Mouse (Mus musculus) erythroblast, embryonic 14.5 days (primary cell): ENCODE results near the gene Tmem235. TPM values are rescaled to one million over a fixed set of nuclear protein-coding genes. Genes with fewer than 3 reads are reported as not detected.

Source experiments
- H3K27me3 ChIP-seq: 2 replicates; pipeline ENCODE4 v1.6.1; 2012; ENCODE audit warnings: inconsistent platforms; ENCODE audit not compliant: control insufficient read depth
- H3K36me3 ChIP-seq: 2 replicates; pipeline ENCODE4 v1.6.1; 2012; ENCODE audit warnings: mild to moderate bottlenecking, inconsistent platforms; ENCODE audit not compliant: control insufficient read depth
- H3K4me1 ChIP-seq: 2 replicates; pipeline ENCODE4 v1.6.1; 2012; ENCODE audit warnings: inconsistent platforms; ENCODE audit not compliant: control insufficient read depth
- H3K4me3 ChIP-seq: replicated peaks from 2 replicates; pipeline ENCODE3; 2012; ENCODE audit warnings: moderate library complexity, mild to moderate bottlenecking, inconsistent platforms
- H3K9me3 ChIP-seq: 2 replicates; pipeline ENCODE4 v1.6.1; 2012; ENCODE audit warnings: low read length, inconsistent platforms, mixed read lengths; ENCODE audit not compliant: control insufficient read depth
- GATA1 ChIP-seq: IDR thresholded peaks from 2 replicates; pipeline ENCODE4 v1.6.1; 2012; ENCODE audit warnings: low read length, inconsistent platforms, mixed read lengths
- TAL1 ChIP-seq: IDR thresholded peaks from 3 replicates; pipeline ENCODE4 v1.6.1; 2012; ENCODE audit warnings: low read length, inconsistent platforms, mixed read lengths
- polyA plus RNA-seq: library from polyadenylated mRNA; stranded (reverse); fragments of >175 nt; gene quantifications from 2 replicates; pipeline ENCODE4 v1.2.3, GENCODE M21; 2012

Tmem235 gene
- polyA plus RNA-seq, 1 experiment: not detected

DNA sequence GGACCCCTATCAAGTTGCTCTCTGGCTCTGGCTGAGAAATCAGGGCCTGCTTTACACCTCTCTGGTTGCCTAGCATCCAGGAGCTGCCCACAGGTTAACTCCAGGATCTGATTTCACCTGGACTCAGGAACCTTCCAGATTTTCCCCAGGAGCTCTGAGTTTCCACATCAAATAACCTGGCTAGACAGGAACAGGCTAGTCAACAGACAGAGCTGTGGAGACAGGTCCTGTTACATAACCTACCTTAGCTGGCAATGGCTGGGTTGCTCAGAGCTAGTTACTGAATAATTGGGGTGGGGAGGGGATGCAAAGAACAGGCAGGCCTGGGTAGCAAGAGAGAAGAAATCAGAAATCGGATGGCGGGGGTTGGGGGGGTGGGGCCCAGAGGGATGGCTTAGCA, 15.6 kb upstream of the Tmem235 start:
- H3K4me1 ChIP-seq: peaks cover 58% of the 10 kb centered on the region
- H3K27me3 ChIP-seq: no peaks in the 10 kb centered on the region
- H3K36me3 ChIP-seq: peaks cover 5% of the 10 kb centered on the region
- TF ChIP-seq GATA1 (no peak), TAL1 (no peak)
- no peak overlapping the region for H3K4me3 ChIP-seq
- H3K9me3 ChIP-seq: no peaks in the 10 kb centered on the region

DNA sequence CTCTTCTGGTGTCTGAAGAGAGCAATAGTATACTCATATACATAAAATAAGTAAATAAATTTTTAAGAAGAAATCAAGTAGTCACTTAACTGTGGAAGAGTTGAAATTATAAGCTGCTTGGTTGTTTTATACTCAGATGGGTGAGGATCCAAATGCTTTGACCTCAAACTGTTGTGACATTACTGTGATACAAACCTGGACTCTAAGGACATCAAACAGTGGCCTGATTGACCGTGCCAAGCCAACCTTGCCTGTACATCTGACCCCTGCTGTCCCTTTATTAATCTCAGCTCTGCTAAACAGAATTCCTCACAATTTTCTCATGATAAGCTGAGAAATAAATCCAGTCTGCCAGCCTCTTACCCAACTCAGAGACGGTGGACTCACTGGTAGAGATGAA, 14.9 kb upstream of the Tmem235 start:
- Histone ChIP-seq H3K36me3 (peaks cover 12% of the 10 kb centered on the region), H3K4me1 (peaks cover 57% of the 10 kb centered on the region), H3K4me3 (no peak overlapping the region), H3K9me3 (no peaks in the 10 kb centered on the region), H3K27me3 (no peaks in the 10 kb centered on the region)
- TF ChIP-seq TAL1: no peak
- no peak for TF ChIP-seq GATA1

DNA sequence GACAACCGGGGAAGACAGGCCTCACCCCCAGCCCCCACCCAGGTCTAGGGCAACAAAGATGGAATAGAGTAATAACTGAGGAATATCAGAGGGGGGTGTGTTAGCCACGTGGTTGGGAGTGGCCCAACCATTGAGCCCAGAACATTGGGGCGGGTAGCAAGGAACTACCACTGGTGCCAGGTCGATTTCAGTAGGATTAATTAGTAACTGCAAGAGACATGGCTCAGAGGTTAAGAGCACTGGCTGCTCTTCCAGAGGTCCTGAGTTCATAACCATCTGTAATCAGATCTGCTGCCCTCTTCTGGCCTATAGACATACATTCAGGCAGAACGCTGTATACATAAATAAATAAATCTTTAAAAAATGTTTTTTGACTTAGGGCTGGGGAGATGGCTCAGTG, 13.9 kb upstream of the Tmem235 start:
- Histone ChIP-seq H3K9me3 (no peaks in the 10 kb centered on the region), H3K27me3 (no peaks in the 10 kb centered on the region)
- TF ChIP-seq TAL1 (no peak), GATA1 (no peak)

DNA sequence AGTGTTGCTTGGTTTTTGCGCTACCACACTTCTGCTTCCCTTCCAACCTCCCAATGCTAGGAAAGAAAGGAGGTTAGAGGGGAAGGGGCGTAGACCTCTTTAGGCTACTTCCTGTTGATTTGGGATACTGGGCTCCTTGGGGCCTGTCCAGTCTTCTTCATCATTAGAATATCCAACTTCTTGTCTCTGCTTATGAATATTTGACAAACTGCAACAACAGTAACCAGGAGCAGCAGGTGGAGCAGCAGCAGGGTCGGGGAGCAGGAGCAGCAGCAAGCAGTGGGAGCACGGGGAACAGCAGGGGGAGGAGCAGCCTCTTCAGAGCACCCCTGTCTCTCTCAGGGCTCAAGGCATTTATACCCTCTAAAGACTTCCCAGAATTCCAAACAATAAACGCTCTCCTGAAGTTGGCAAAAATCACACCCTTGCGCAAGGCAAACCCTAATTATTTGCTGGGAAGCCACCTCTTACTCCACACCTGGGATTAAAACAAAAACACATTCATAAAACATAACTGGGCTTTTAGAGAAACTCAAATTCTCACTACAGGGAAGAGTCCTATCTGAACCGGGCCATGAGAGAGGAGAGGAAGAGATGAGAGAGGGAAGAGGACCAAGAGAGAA, 12.8 kb upstream of the Tmem235 start:
- Histone ChIP-seq H3K9me3 (no peaks in the 10 kb centered on the region), H3K4me1 (peaks cover 54% of the 10 kb centered on the region), H3K36me3 (peaks cover 32% of the 10 kb centered on the region), H3K27me3 (no peaks in the 10 kb centered on the region; the same call in 1 of the 2 replicates), H3K4me3 (peak overlapping the region; percentile 89)
- TF ChIP-seq TAL1: no peak
- TF ChIP-seq GATA1: no peak

More for the DNA sequence above, 13.9 kb upstream of the Tmem235 start:
- Histone ChIP-seq H3K4me1 (peaks cover 54% of the 10 kb centered on the region), H3K4me3 (no peak overlapping the region), H3K36me3 (peaks cover 21% of the 10 kb centered on the region)

DNA sequence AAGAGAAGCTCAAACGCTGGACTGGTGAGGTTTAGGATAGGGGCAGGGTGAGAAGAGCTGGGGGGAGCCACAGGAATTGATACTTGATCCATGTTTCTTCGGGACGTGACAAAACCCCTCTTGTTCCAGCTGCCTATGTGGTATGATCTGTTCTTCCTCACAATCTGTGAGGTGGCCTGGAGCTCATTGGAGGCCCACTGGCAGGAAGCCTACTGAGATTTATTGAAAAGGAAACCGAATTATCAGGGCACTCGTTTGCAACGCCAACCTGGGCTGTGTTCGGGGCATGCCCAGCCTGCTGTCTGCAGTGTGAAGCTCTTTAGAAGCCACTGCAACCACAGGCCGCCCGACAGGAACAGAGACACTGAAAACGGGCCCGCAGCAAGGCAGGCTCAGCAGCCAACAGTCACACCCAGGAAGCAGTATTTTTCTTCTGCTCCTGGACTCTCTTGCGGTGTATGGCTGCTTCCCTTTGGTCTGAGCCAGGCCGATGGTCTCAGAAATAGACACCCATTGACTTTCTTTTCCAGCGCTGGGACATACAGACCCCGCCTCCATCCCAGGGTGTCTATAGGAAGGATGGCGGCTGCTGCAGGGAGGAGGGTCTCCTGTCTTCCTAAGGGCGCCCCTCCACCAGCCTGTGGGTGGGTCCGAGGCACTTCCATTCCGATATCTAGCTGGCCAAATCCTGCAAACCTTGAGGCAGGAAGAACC, 12.1 kb upstream of the Tmem235 start:
- no peak for TF ChIP-seq GATA1
- TF ChIP-seq TAL1: no peak
- peaks cover 59% of the 10 kb centered on the region for H3K4me1 ChIP-seq

DNA sequence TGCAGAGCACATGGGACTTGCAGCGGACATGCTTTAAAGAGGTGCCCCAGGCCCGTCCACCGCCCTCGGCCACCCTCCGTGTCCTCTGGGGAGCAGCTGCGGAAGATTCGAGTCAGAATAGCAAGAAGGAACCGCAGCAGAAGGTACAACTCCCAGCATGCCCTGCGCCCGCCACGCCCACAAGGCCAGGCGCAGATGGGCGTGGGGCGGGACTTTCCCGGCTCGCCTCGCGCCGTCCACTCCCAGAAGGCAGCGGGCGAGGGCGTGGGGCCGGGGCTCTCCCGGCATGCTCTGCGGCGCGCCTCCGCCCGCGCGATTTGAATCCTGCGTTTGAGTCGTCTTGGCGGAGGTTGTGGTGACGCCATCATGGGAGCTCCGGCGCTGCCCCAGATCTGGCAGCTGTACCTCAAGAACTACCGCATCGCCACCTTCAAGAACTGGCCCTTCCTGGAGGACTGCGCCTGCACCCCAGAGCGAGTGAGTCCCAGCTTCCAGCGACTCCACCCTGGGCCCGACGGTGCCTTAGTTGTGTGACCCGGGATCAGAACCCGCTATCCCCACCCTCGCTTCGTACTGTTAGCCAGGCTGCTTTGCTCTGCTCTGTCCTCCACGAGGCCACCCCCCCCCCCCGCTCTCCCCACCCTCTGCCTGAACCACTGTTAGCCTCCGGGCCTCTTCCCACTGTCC, 11.4 kb upstream of the Tmem235 start, which contains the start of gene Birc5:
Gene Birc5 (plus strand): TSS at position 267 of the 687 bp plus-strand sequence.
- H3K4me1 ChIP-seq: peaks cover 61% of the 10 kb centered on the region

More for the DNA sequence above, 12.1 kb upstream of the Tmem235 start:
- Histone ChIP-seq H3K27me3 (no peaks in the 10 kb centered on the region; the same call in 1 of the 2 replicates), H3K9me3 (no peaks in the 10 kb centered on the region), H3K4me3 (peak overlapping the region; percentile 89), H3K36me3 (peaks cover 39% of the 10 kb centered on the region)

DNA sequence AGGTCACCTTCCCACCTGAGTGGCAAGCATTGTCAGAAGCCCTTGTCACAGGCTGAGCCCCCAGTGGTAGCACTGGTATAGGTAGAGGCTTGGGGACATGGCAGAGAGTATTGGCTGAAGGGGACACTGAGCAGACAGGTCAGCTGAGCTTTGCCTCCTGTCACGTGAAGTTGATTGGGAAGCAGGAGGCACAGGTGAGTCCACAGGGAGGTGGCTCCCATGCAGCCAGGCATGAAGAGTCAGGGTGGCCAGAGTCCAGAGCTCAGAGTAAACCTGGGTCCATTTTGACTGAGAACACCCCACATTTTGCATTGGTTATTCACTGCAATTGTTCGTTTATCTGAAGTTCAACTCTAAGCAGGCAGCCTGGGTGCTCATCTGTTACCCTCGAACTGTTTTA, 7.7 kb upstream of the Tmem235 start:
- TF ChIP-seq TAL1: no peak
- no peak for TF ChIP-seq GATA1
- Histone ChIP-seq H3K4me1 (peaks cover 62% of the 10 kb centered on the region), H3K36me3 (peaks cover 84% of the 10 kb centered on the region), H3K9me3 (peaks cover 15% of the 10 kb centered on the region), H3K27me3 (peaks cover 6% of the 10 kb centered on the region; the same call in 1 of the 2 replicates), H3K4me3 (no peak overlapping the region)

More for the DNA sequence above, 11.4 kb upstream of the Tmem235 start, which contains the start of gene Birc5:
- no peaks in the 10 kb centered on the region; the same call in 1 of the 2 replicates for H3K27me3 ChIP-seq
- TF ChIP-seq TAL1: no peak
- TF ChIP-seq GATA1: no peak
- no peaks in the 10 kb centered on the region for H3K9me3 ChIP-seq
- H3K4me3 ChIP-seq: peak within 1 kb of the TSS; percentile 89
- H3K36me3 ChIP-seq: peaks cover 46% of the 10 kb centered on the region

DNA sequence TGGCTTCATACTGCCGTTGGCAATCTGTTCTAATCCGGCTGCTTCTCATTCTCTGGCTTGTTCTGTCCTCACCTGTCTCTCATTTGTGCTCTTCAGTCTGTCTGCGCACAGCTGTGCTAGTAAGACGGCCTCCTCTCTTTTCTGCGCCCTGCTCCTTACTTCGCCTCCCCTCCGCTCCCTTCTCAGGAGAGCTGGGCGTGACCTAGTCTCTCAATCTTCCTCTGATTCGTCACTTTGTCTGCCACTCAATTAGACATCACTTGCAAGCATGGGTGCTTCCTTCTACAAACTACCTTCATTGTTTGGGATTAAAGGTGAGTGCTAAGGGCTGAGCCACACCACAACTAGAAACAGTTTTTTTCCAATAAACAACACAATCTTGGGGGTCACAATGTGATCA, 6.3 kb upstream of the Tmem235 start:
- Histone ChIP-seq H3K4me3 (no peak overlapping the region), H3K9me3 (peaks cover 15% of the 10 kb centered on the region), H3K27me3 (peaks cover 15% of the 10 kb centered on the region), H3K36me3 (peaks cover 97% of the 10 kb centered on the region), H3K4me1 (peaks cover 55% of the 10 kb centered on the region)
- TF ChIP-seq GATA1: no peak
- TF ChIP-seq TAL1: no peak

DNA sequence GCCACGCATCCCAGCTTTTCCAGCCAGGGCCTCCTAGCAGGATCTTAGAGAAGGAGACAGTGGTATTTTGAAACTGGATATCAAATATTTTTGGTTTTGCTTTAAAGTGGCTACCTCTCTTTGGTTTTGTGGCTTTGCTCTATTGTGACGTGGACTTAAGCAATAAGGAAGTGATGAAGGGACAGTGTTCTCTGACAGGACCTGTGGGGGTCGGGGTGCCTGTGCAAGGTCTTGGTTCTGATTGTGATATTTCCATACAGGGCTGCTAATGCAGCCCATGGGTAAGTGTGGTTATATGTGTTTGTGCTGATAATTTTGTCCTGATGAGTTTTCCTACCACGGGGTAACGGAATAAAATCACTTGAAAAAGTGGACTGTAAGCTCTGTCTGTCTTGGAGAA, 5.2 kb upstream of the Tmem235 start:
- no peak for TF ChIP-seq TAL1
- no peak for TF ChIP-seq GATA1

More for the DNA sequence above, 5.2 kb upstream of the Tmem235 start:
- peaks cover 26% of the 10 kb centered on the region for H3K27me3 ChIP-seq
- H3K4me1 ChIP-seq: peaks cover 55% of the 10 kb centered on the region
- peaks cover 90% of the 10 kb centered on the region for H3K36me3 ChIP-seq
- H3K4me3 ChIP-seq: no peak overlapping the region
- peaks cover 15% of the 10 kb centered on the region for H3K9me3 ChIP-seq
